Mouse (Mus musculus) right cerebral cortex, postnatal 25 days (tissue): ENCODE measurements around the gene Hoxa13.

Experiments used
- DNase-seq: peaks from one replicate; pipeline ENCODE4 v3.0.0; 2022

Gene Hoxa13

DNA sequence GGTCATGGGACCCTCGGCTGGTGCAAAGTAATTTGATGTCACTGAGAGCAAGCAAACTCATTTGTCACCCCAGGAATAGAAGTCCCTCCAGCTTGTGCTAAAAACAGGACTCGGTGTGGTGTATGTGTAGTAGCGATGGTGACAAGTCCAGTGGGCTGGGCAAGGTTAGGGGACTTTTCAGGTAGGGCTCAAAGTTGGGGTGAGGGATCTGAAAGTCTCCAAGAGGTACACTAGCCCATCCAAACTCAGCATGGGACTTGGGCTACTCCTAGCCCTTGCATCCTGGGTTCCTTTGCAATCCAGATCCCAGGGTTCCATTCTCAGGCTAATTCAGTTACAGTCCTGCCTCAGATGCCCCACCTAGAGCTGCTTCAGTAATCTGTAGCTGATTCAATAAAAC, 8.1 kb upstream of the Hoxa13 start:
- no peak for DNase-seq

DNA sequence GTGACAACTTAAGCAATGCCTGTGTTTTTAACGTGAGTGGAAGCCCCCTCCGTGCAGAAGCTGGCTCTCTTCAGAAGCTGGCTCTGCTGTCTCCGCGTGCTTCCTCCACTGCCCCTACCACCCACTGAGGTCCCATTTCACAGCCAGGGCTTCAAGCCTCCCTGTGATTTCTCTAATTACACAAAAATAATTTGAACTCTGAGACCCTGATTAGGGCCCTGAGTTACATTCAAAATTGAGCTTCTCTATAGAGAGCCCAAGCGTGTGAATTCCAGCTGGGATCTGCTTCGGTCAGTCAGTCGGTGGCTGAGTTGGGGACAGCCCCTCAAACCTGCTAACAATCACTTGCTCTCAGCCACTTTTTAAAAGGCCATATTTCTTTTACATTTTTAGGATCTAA, 7.7 kb upstream of the Hoxa13 start:
- DNase-seq: no peak

DNA sequence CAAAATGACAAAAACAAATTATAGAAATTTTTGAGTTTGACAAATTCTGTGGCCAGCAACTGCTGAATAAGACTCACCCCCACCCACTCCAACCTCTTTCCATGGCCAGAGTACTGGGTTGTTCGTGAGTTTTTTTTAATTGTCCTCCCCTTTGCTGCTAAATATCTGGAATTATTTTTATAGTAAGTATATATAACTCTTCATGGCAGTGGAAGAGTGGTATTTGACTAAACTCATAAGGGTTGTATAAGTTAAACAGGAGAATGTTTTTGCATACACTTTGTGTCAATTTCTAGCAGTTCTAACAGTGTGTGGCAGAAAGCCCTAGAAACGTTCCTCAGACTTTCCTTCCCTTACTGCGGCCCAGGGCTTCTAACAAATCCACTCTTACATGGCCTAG, 7.0 kb upstream of the Hoxa13 start:
- DNase-seq: no peak

DNA sequence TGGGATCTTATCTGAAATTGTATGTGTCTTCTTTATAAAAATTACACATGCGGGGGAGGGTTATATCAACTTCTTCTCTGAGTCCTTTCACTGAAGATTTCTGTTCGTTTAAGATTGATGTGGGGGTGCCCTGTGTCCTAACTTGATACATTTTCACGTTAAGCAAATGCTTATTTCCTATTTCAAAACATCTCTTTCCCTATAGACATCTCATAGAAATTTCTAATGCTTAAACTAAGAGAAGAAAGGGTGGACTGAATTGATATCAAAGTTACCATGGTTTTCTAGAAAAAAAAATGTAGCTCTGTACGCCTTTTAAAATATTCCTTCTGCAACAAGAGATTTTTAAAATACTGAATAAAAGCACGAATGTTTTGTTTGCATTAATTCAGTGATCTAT, 6.5 kb upstream of the Hoxa13 start:
- no peak for DNase-seq

DNA sequence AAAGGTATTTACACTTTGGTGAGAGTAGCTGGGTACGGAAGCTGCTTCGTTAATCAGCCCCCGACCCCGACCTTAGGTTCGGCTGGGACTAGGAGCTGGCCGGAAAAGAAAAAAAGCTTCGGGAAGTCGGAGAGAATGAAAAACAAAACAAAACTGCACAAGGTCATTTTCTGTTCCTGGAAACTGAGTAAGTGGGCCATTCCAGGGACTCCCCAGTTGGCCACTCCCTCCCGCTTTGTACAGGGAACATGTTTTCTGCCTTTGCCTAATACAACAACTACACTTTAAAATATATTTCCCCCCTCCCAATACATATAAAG, 5.9 kb upstream of the Hoxa13 start:
- no peak for DNase-seq

DNA sequence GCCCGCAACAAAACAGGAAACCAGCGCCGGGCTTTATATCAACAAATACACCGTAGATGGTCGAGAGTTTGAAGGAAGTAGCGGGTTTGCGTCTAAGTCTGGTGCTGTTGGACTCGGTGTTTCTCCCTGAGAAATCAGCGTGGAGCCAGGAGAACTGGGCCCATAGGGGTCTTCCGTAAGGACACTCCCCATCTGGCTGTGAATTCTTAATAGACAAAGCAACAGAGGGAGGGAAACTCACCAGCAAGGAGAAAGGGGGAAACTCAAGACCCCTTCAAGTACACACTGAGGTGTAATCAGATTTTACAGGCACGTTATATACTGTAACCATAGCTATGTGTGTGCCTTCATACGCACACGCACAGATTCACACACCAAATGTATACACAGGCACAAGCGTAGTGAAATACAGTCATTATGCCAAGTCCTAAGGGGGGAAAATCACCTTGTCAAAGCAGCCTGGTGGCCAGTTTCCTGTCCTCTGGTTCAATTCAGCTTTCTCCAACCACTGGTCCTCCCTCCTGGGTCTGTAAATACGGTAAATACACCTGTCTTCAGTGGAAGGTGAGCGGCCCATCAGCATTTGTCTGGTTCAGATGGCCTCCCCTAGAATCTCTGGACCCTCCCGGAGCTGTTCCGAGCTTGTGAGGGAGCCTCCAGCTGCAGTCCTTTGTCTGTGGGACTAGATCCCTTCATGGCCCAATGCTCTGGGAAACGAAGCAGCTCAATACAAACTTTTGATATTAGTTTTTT, 5.4 kb upstream of the Hoxa13 start:
- DNase-seq: no peak

DNA sequence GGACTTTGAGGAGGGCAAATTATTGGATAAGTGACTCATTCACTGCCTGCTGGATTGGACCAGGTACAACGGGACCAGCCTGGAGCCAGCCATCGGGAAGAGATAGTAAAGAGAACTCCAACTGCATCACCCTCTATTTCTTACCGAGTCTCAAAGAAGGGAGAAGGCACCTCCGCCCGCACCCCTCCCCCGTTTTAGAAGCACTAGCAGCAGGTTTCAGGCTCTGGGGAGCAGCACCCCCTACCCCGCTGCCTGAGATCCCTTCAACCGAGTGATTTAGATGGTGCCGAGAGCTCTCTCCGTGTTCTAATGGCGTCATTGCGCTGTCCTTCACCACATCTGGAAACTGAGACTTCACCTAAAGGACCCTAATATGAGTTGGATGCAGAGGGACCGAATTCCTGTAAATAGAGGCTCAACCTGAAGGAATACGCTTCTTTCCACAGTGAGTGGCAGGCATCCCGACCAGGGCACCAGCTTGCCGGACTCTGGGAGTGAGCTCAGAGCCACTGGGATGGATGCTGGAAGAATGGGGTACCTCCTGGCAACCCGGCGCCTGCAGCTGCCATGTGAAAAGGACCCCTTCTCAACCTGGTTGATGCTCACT, 4.7 kb upstream of the Hoxa13 start:
- no peak for DNase-seq

DNA sequence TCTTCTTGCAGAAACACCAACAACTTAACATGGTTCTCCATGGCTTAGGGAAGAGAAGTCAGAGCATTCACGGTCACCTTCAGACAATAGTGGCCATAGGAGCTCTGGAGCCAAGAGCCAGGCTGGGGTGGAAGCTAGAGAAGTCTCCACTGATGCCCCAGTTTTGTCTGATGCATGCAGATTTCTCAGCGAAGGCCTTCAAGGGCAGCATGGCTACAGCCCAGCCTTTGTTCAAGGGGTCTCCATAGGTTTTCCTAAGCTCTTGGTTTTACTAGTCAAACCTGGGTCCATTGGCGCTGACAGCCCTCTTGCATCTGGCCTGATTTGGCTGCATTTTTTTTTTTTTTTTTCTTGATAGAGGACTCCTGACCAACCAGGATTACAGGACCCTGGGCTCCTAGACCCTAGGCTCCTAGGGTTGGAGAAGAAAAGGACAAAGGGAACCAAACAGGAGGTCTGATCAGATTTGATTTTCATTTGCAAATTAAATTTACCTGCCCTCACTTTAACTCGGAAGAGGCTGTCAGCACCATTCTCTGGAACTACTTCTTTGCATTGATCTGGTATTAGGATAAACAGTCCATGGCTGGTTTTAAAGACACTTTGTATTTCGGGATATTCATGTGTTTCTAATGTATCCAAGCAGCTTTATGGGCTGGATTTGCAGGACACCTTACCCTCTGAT, 3.6 kb upstream of the Hoxa13 start:
- DNase-seq: no peak

DNA sequence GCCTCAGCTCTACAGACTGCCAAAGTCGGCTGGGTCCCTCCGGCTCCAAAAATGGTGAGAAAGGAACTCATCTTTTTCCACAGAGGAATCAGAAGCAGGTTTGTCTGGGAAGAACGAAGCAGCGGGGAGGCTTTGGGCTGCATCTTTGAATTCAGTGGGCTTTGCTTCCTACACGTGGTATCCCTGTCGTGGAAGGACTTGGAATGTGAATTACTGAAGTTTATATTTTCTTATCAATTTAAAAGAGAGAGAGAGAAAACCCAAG, 2.6 kb upstream of the Hoxa13 start:
- no peak for DNase-seq

DNA sequence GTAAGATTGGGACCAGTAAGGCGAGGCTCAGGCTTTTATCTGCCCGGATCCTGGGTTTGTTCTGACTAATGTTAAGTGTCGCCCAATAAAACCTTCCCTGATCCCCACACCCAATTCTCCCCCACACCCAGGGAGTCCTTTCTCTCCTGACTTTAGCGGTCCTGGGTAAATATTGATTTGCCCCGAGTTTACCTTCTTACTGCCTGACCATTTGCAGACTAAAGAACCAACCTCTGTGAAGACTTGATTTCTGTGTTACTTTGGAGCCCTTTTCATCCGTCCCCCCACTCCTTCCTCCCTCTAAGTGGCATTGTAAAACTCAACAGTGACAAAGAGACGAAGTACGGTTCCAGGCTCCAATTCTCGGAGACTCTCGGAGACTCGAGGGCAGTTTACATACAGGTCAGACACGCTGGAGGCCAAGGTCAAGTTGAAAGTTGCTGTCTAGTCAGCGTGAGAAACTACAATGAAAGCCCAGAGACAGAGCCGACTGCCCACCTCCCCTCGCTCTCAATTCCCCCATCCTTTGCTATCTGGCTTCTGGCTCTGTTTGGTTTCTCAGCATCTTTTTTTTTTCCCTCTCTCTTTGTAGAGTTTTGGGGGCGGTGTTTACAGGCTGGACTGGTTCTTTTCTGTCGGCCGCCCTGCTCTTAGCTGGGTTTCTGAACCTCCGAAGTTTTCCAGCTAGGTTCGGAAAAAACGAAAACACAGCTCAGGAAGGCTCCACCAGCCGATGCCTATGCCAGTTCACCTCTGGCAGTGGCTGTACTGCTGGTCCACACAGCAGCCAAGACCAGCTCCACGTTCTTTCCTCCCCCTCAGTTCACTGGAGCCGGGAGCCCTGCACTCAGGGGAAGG, 2.0 kb upstream of the Hoxa13 start:
- no peak for DNase-seq

DNA sequence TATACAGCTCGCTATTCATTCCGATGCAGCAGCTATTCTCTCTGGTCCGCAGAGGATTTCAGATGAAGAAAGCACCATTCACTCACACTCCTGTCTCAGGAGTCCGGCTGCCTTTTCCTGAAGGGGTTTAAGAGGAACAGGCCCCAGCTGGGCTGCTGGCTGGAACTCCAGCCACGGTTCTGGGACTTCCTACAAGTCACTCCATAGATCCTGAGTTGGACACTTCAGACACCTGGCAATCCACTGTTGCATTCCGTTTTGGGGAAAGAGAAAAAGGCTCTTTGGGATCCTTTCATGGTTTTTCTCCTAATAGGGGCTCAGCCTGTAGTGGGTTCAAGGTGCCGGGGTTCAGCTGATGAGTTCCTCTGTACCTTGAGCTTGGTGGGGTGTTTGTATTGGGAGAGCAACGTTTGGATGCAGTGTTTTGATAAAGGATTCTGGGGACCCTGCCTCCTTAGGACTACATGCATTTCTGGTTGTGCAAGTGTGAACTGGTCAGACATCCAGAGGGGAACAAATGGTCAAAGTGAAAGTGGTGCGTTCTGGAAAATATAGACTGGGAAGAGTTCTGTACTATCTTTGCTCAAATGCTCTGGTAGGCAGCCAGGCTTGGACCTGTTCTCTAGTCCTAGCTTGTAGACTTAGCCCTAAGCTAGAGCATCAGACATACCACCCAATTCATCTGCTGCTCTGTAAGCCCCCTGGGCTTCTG, 1.2 kb upstream of the Hoxa13 start:
- no peak for DNase-seq

DNA sequence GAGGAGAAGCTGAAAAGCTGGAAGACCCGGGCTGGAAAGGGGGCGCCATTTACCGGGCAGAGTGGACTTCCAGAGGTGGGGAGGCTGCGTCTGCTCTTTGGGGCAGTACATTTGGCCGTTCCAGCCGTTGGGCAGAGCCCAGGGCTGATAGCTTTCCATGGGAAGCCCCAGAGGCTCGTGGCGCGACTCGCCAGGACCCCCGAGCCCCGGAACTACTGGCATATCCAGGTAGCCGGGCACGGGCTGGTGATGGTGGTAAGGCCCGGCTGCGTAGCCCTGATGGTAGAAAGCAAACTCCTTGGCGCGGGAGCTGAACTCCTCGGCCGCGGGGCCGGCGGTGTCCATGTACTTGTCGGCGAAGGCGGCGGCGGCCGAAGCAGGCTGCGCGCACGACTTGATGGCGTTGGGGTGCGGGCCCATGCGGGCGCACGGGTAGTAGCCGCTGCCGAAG, 844 bp downstream of the Hoxa13 start:
- no peak for DNase-seq

DNA sequence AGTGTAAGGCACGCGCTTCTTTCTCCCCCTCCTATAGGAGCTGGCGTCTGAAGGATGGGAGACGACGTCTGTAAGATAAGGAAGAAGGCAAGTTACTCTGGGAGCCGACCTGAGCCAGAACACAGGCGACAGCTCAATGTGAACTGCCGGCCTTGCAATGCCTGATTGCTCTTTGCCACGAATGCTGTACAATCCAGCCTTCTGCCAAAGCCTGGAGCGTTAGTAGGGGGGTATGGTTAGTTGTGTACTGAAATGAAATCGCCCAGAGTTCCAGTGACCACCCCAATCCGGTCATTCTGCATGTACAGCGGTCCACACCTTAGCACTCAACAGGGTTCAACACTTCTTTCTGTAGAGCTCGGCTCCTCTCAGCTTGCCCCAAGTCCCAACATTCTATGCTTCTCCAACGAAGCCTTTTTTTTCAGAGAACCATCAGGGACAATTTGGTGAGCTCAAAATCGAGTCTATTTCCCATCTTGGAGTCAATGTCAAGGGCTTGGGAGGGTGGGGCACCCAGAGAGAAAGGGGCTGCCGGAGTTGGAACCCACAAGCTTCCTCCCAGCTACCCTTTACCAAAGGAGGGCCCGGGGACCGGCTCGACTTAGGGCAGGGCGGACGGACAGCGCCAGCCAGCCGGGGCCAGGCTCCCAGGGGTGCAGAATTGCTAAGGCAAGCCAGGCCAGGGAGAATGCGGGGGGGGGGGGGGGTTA, 1.4 kb downstream of the Hoxa13 start:
- no peak for DNase-seq

DNA sequence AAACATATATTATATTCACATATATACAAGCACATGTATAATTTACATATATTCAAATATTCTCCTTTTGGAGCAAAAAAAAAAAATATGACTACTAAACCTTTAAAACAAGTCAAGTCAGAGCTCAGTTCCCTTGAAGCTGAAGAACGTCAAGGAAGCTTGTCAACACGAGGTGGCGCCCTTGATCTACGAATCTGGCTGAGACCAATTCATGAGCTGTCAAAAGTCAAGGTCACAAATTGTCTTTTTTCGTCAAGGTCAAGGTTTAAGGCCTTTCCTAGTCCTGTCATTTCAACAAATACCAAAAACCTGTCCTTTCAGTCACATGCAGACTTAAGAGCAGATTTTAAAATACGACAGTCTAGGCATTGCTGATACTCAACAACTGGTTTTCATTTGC, 3.7 kb downstream of the Hoxa13 start:
- DNase-seq: no peak

DNA sequence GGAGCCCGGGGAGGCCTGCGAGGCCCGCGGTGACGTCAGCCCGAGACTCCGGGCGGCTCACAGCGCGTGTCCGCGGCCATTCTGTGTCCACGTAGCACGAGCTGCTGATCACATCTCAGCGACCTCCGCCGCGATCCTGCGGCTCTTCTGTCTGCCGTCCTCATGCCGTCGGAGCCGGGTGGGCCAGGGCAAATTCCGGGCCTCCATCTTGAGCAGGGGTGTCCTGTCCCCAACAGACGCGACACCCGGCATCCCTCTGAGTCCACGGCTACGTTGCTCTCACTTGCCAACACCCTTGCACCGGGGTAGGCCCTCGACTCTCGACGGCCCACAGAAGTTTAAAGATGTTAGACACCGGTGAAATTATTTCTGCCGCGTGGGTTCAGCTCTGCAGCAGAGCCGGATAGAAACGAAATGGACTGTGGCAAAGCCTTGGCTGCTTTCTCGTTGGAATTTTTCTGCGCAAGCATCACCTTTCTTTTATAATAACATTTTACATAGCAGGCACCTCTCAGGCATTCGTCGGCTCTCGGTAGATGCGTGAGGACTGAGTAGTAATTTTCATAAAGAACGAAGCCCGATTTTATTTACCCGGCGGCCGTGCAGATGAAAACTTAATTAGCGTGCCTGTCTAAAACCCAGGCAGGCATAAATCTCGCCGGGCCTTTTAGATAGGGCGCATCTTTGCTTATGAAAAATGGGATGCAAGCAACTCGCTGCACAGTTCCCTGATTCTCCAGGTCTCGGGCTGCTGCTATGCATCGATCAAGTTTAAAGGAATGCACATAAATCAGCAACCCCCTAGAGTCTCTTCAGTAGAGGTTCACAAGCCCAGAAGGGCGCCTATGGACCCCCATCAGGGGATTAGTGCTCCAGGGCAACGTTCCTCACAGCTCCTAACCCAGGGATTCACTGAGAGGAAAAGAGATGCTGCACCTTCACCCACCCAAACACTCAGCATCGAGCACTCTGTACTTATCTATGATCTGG, 6.9 kb downstream of the Hoxa13 start:
- DNase-seq: no peak

DNA sequence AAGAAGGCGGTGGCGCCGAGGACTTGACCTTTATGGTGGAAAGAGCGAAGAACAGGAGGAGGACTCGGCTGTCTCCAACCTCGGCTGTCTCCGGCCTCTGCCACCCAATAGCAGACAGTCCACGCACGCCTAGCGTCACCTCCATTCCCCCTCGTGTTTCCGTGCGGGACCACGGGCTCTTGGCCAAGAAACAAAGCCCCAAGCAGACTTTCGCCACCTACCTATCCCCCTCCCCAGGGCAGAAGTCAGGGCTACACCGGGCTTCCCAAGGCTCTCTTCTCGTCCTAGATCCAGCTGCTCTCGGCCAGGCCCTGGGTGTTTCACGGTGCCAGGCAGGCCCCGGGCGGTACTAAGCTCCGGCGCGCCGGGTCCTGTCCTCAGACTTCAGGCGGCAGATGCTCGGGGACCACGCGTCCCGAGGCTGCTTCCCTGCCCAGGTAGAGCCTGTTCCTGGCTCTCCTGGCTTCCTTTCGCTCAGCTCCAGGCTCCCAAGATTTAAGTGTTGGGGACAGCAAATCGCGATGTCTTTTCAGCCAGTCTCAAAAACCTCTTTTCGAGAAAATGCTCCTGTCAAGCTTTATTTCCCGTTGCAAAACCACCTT, 7.8 kb downstream of the Hoxa13 start:
- DNase-seq: no peak

DNA sequence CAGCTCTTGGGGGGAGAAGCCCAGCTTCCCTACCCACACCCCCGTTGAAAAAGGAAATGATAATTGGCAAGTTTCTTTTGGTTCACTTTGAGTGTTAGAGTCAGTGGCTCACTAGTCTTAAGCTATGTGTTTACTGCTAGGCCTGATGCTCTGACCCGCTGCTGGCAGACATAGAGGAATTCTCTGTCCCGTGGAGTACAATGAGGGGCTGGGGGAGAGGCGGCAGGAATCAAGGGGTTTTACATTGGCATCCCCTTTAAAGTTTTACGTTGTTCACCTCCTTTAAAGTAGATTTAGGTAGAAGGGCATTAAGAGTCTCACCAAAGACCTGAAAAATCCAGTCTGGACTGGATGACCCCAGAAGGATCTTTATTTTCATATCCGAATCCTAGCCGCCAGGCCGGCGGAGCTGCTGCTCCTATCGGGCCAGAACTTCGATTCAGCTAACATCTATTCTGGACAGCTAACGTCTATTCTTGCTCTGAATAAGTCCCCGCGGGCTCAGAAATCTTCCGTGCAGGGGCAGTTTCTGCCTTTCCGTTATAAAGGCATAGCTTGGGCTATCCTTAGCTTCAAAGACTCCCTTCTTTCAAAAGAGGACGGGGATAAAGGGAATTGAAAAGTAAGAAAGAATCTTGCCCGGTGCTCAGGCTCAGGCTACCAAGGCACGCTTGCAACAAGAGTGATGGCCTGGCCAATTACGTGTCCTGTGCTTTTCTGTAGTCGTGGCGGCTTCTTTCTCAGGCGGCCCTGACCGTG, 8.5 kb downstream of the Hoxa13 start:
- no peak for DNase-seq

DNA sequence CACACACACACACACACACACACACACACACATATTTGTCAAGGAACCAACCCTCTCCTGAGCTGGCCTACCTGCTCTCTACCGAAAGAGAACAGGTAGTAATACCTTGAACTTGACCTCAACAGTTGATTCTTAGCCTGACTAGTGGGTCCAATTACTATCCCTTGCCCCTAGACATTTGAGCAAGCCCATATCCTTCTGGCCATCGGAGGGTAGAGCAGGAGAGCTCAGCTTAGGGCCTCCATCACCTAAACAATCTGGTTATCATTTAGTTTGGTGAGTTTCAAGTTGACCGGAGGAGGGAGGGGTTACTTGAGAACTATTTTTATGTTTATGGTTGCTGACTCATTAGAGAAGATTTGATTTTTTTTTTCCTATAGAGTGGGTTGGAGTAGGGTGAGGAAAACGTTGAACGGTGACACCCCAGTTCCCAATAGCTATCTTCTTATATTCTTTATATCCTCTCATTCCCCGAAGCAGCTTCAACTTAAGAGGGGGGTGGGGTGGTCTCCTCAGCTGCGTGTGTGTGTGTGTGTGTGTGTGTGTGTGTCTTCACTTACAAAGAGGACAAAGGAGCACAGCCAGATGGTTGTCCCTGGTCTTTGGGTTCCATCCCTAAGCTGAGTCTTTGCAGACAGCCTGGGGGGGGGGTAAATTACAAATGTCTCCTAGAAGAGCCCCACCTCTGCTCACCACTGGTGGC, 9.4 kb downstream of the Hoxa13 start:
- no peak for DNase-seq

DNA sequence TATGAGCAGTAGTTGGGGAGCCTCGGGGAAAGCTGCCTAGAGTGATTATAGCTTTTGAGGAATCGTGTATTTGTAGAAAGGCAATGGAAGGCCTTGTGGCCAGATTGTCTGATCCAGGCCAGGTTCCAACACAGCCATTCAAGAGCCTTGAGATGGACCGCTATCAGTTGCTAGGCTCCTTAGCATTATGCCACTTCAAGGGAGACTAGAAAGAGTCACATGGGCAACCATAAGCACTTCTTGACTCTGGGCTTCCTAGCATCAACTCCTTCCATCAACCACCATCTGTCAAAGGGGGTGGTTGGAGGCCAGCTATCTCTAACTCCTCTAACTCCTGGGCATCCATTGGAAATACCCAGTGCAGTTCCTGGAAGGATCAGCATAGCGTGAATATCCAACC, 10.9 kb downstream of the Hoxa13 start:
- no peak for DNase-seq

DNA sequence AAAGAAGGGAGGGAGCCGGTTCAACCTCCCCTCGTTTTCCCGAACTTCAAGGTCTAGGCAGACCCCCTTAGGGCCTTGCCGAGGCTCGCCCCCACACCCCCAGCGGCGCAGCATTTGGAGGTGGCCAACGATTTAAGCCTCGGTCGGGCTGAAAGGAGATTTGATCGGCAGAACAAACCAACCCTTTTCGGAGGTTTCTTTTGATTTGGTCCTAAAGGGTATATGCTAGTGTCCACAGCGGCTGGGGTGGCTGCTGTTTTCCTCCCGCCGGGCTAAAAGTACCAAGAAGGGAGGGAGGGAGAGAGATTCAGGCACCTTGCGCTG, 11.3 kb downstream of the Hoxa13 start:
- DNase-seq: no peak
